Mouse (Mus musculus): Measurements from ENCODE around the gene Gm21972.

Gene Gm21972

GRCm38 (mm10) chr1:86161061-86161460 lies 27.6 kb downstream of the Gm21972 start:
- peak; percentile 73 for DNase-seq (ENCODE audit: low spot score)

- DNase-seq (ENCODE audit: low spot score) = no peak
Measured at GRCm38 (mm10) chr1:86174602-86175001, 41.2 kb downstream of the Gm21972 start.

- no peak for DNase-seq (ENCODE audit: low spot score)
Measured at GRCm38 (mm10) chr1:86176066-86176465, 42.6 kb downstream of the Gm21972 start.

- DNase-seq (ENCODE audit: low spot score) = peak; percentile 93
Measured at GRCm38 (mm10) chr1:86178462-86179253, 45.2 kb downstream of the Gm21972 start.

GRCm38 (mm10) chr1:86182004-86182709 lies 48.7 kb downstream of the Gm21972 start:
- DNase-seq (ENCODE audit: low spot score) = peak; percentile 47

GRCm38 (mm10) chr1:86183577-86184263 lies 50.3 kb downstream of the Gm21972 start:
- DNase-seq (ENCODE audit: low spot score) = no peak

GRCm38 (mm10) chr1:86186762-86187161 lies 53.3 kb downstream of the Gm21972 start:
- no peak for DNase-seq (ENCODE audit: low spot score)

- no peak for DNase-seq (ENCODE audit: low spot score)
Measured at GRCm38 (mm10) chr1:86187856-86188255, 54.4 kb downstream of the Gm21972 start.

GRCm38 (mm10) chr1:86188271-86188670 lies 54.8 kb downstream of the Gm21972 start:
- no peak for DNase-seq (ENCODE audit: low spot score)

GRCm38 (mm10) chr1:86189034-86189702 lies 55.7 kb downstream of the Gm21972 start:
- DNase-seq (ENCODE audit: low spot score) = no peak

- no peak for DNase-seq (ENCODE audit: low spot score)
Measured at GRCm38 (mm10) chr1:86190843-86191242, 57.4 kb downstream of the Gm21972 start.

GRCm38 (mm10) chr1:86194044-86194443 lies 60.6 kb downstream of the Gm21972 start:
- no peak for DNase-seq (ENCODE audit: low spot score)

GRCm38 (mm10) chr1:86198276-86198675 lies 64.8 kb downstream of the Gm21972 start:
- no peak for DNase-seq (ENCODE audit: low spot score)

- DNase-seq (ENCODE audit: low spot score) = no peak
Measured at GRCm38 (mm10) chr1:86199026-86199425, 65.6 kb downstream of the Gm21972 start.

GRCm38 (mm10) chr1:86201312-86201711 lies 67.9 kb downstream of the Gm21972 start:
- no peak for DNase-seq (ENCODE audit: low spot score)

- DNase-seq (ENCODE audit: low spot score) = no peak
Measured at GRCm38 (mm10) chr1:86202617-86203219, 69.3 kb downstream of the Gm21972 start.

GRCm38 (mm10) chr1:86210676-86211075 lies 77.2 kb downstream of the Gm21972 start:
- DNase-seq (ENCODE audit: low spot score) = no peak

- DNase-seq (ENCODE audit: low spot score) = peak; percentile 68
Measured at GRCm38 (mm10) chr1:86211498-86211897, 78.1 kb downstream of the Gm21972 start.

All from c-Kit-positive CD71-positive TER-119-positive erythroid progenitor cells, embryonic 14.5 days (primary cell).